Mouse (Mus musculus): Measurements from ENCODE around the gene Leng1. TPM values are rescaled to one million over a fixed set of nuclear protein-coding genes. Genes with fewer than 3 reads are reported as not detected.

Leng1 gene
- polyA plus RNA-seq, 1 experiment from 2014 or later, result 12.5 TPM

DNA sequence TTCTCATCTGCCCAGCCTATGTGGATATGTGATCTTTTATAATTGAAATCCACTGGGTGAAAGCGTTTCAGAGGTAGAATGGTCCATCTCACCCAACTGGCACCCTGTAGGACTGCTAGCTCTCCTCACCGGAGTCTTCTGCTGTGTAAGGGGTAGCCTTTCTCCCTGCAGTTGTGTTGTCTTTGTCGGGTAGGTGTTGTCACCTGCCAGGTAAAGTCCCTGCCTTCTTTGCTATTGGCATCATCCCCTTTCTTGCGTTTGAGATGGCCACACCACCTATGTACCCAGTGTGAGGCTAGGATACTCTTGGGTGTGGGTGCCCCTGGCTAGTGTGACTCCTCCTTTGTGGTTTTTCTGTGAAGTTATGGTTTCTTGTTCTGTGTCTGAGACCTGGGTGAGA lies 19.0 kb downstream of the Leng1 start:
- Histone ChIP-seq H3K27ac (ENCODE audit: low read depth) (no peak overlapping the region), H3K9me3 (ENCODE audit: low read depth, low read length) (no peaks in the 10 kb centered on the region), H3K4me2 (peak overlapping the region; percentile 83), H3K4me1 (ENCODE audit: insufficient read depth) (peaks cover 15% of the 10 kb centered on the region), H3K4me3 (ENCODE audit: low read depth, low read length) (peak overlapping the region; percentile 99), H3K9ac (peak overlapping the region; percentile 99), H3K27me3 (ENCODE audit: insufficient read depth, low read length) (no peaks in the 10 kb centered on the region), H3K36me3 (ENCODE audit: insufficient read depth) (peaks cover 32% of the 10 kb centered on the region)
- no peak for TF ChIP-seq CTCF (IDR thresholded peaks at IDR 0.05; ENCODE audit: low read depth)
- DNase-seq (no peak), ATAC-seq (ENCODE audit: insufficient read depth) (no peak)
- WGBS, result 58% methylated on average over 4 of the region's 4 CpGs

- 9% methylated on average over 9 of the region's 9 CpGs for WGBS
- Histone ChIP-seq H3K9ac (peak overlapping the region; percentile 99), H3K27ac (ENCODE audit: low read depth) (no peak overlapping the region), H3K4me2 (peak overlapping the region; percentile 83), H3K4me3 (ENCODE audit: low read depth, low read length) (peak overlapping the region; percentile 99), H3K4me1 (ENCODE audit: insufficient read depth) (peaks cover 15% of the 10 kb centered on the region), H3K27me3 (ENCODE audit: insufficient read depth, low read length) (no peaks in the 10 kb centered on the region), H3K9me3 (ENCODE audit: low read depth, low read length) (no peaks in the 10 kb centered on the region), H3K36me3 (ENCODE audit: insufficient read depth) (peaks cover 31% of the 10 kb centered on the region)
- TF ChIP-seq CTCF (IDR thresholded peaks at IDR 0.05; ENCODE audit: low read depth), result no peak
- ATAC-seq (ENCODE audit: insufficient read depth), result no peak
- DNase-seq, result peak; percentile 15
These were observed 19.5 kb downstream of the Leng1 start for GRCm38 (mm10) chr7:3646188-3646587.

DNA sequence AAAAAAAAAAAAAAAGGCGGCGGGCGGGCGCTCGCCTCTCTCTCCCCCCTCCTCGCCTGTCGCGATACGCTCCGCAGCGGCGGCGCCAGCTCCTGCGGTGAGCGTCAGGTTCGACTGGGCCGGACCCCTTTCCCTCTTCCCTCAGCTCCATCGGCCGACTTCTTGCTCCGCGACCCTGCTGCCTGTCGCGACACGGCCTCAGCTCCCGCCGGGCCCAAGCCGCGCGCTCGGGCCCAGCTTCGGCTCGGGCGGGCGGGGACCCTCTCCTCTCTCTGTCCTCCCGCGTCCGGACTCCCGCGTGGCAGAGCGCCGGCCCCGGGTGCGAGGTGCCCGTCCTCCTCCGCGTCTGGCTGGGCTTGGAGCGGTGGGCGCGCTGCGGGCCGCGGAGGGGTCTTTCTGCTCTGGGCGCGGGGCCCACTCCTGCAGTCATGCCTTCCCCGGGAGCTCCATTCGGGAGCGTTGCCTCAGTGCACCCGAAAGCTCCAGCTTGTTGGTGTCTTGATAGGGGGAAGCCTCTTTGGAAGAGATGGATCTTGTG lies 20.1 kb downstream of the Leng1 start:
- Histone ChIP-seq H3K9me3 (ENCODE audit: low read depth, low read length) (no peaks in the 10 kb centered on the region), H3K4me2 (peak overlapping the region; percentile 83), H3K4me1 (ENCODE audit: insufficient read depth) (peaks cover 15% of the 10 kb centered on the region), H3K27me3 (ENCODE audit: insufficient read depth, low read length) (no peaks in the 10 kb centered on the region), H3K36me3 (ENCODE audit: insufficient read depth) (peaks cover 31% of the 10 kb centered on the region), H3K27ac (ENCODE audit: low read depth) (peak overlapping the region; percentile 99), H3K9ac (peak overlapping the region; percentile 99), H3K4me3 (ENCODE audit: low read depth, low read length) (peak overlapping the region; percentile 99)
- ATAC-seq (ENCODE audit: insufficient read depth), result peak; percentile 1; the same call in 1 of the 2 replicates
- TF ChIP-seq CTCF (IDR thresholded peaks at IDR 0.05; ENCODE audit: low read depth), result no peak
- WGBS, result 0% methylated on average over 34 of the region's 58 CpGs
- no peak for DNase-seq

- Histone ChIP-seq H3K36me3 (ENCODE audit: insufficient read depth) (peaks cover 31% of the 10 kb centered on the region), H3K9me3 (ENCODE audit: low read depth, low read length) (no peaks in the 10 kb centered on the region), H3K27me3 (ENCODE audit: insufficient read depth, low read length) (no peaks in the 10 kb centered on the region), H3K9ac (peak within 1 kb of the TSS; percentile 99), H3K4me2 (peak within 1 kb of the TSS; percentile 83), H3K27ac (ENCODE audit: low read depth) (peak within 1 kb of the TSS; percentile 99), H3K4me3 (ENCODE audit: low read depth, low read length) (peak within 1 kb of the TSS; percentile 99), H3K4me1 (ENCODE audit: insufficient read depth) (peaks cover 15% of the 10 kb centered on the region)
- ATAC-seq (ENCODE audit: insufficient read depth) (peak; percentile 98), DNase-seq (peak; percentile 99)
- TF ChIP-seq CTCF (IDR thresholded peaks at IDR 0.05; ENCODE audit: low read depth), result no peak
- WGBS, result 1% methylated on average over 53 of the region's 58 CpGs
These were observed 20.8 kb downstream of the Leng1 start, which contains the start of gene Cnot3 for GRCm38 (mm10) chr7:3644672-3645487. Gene Cnot3 (plus strand): TSS chr7:3645268.

DNA sequence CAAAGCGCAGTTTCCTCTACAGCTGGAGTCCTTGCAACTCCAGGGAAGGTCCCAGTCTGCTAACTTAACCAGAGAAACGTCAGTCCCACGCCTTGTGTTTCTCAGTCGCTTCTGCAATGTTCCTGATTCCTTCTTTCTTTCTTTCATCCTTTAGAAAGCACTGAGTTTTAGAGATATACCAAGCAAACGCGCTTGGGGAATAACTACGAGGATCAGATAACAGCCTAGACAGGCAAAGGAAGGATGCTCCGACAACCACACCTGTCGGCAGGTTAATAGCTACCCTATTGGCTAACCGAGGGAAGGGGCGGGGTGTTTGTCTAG lies 21.3 kb downstream of the Leng1 start:
- Histone ChIP-seq H3K4me1 (ENCODE audit: insufficient read depth) (peaks cover 15% of the 10 kb centered on the region), H3K4me3 (ENCODE audit: low read depth, low read length) (peak overlapping the region; percentile 99), H3K9me3 (ENCODE audit: low read depth, low read length) (no peaks in the 10 kb centered on the region), H3K4me2 (peak overlapping the region; percentile 69), H3K27ac (ENCODE audit: low read depth) (peak overlapping the region; percentile 19; the same call in 1 of the 2 replicates), H3K9ac (no peak overlapping the region), H3K36me3 (ENCODE audit: insufficient read depth) (peaks cover 32% of the 10 kb centered on the region), H3K27me3 (ENCODE audit: insufficient read depth, low read length) (no peaks in the 10 kb centered on the region)
- no peak; the same call in 1 of the 2 replicates for ATAC-seq (ENCODE audit: insufficient read depth)
- 1% methylated on average over 11 of the region's 11 CpGs for WGBS
- no peak for DNase-seq
- no peak for TF ChIP-seq CTCF (IDR thresholded peaks at IDR 0.05; ENCODE audit: low read depth)

DNA sequence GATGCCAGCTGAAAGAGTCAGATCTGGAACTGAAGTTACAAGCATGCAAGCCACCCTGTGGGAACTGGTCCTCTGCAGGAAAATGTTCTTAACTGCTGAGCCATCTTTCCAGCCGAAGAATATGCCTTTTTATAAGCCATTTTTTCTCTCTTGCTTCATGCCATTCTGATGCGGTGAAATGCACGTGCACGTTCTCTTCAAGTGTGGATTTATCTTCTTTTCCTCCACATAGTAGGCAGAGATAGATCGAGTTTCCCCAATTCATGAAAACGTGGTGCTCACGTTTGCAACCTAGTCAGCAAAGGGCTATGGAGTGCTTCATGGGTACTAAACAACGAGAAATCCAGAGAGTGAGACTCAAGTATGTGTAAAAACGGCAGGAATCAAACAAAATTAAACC lies 21.8 kb downstream of the Leng1 start:
- Histone ChIP-seq H3K4me2 (peak overlapping the region; percentile 69), H3K27ac (ENCODE audit: low read depth) (0 out of 2 replicates have a peak overlapping the region, but pooled peaks have one; percentile 4), H3K4me1 (ENCODE audit: insufficient read depth) (peaks cover 15% of the 10 kb centered on the region), H3K36me3 (ENCODE audit: insufficient read depth) (peaks cover 36% of the 10 kb centered on the region), H3K9me3 (ENCODE audit: low read depth, low read length) (no peaks in the 10 kb centered on the region), H3K4me3 (ENCODE audit: low read depth, low read length) (peak overlapping the region; percentile 99), H3K9ac (no peak overlapping the region), H3K27me3 (ENCODE audit: insufficient read depth, low read length) (no peaks in the 10 kb centered on the region)
- 24% methylated on average over 9 of the region's 9 CpGs for WGBS
- TF ChIP-seq CTCF (IDR thresholded peaks at IDR 0.05; ENCODE audit: low read depth), result no peak
- DNase-seq, result no peak
- ATAC-seq (ENCODE audit: insufficient read depth), result no peak

DNA sequence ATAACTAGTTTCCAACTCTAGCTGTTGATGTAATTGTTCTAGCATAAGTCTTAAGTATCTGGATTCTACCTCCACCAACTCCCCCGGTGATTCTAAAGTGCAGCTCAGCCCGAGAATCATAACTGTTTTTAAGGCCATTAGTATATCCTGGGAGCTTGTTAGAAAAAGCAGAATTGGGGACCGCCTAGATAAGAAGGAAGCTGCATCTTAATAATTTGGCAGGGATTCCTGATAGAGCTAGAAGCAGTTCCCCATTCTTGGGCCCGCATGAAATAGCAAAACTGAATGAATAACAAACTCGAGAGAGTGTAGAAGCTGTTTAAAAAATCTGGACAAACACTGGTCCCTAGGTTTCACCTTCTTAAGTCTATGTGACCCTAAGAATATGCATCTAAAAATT lies 22.2 kb downstream of the Leng1 start:
- no peak for DNase-seq
- TF ChIP-seq CTCF (IDR thresholded peaks at IDR 0.05; ENCODE audit: low read depth), result no peak
- Histone ChIP-seq H3K9me3 (ENCODE audit: low read depth, low read length) (no peaks in the 10 kb centered on the region), H3K4me2 (peak overlapping the region; percentile 69; the same call in 1 of the 2 replicates), H3K9ac (no peak overlapping the region), H3K4me3 (ENCODE audit: low read depth, low read length) (no peak overlapping the region), H3K4me1 (ENCODE audit: insufficient read depth) (peaks cover 15% of the 10 kb centered on the region), H3K27ac (ENCODE audit: low read depth) (no peak overlapping the region), H3K27me3 (ENCODE audit: insufficient read depth, low read length) (no peaks in the 10 kb centered on the region), H3K36me3 (ENCODE audit: insufficient read depth) (peaks cover 38% of the 10 kb centered on the region)
- no peak for ATAC-seq (ENCODE audit: insufficient read depth)
- WGBS, result 64% methylated on average over 5 of the region's 5 CpGs

Measured in lung, embryonic 14.5 days (tissue).